Mouse (Mus musculus): Measurements from ENCODE around the gene Safb.

Safb gene

GRCm38 (mm10) chr17:56584257-56585130, at the start of gene Safb, which contains the start of gene Safb2:
Gene Safb, plus strand, starts transcription at chr17:56584825.
Gene Safb2, minus strand, starts transcription at chr17:56584585.
- peak; percentile 100 for DNase-seq

DNA sequence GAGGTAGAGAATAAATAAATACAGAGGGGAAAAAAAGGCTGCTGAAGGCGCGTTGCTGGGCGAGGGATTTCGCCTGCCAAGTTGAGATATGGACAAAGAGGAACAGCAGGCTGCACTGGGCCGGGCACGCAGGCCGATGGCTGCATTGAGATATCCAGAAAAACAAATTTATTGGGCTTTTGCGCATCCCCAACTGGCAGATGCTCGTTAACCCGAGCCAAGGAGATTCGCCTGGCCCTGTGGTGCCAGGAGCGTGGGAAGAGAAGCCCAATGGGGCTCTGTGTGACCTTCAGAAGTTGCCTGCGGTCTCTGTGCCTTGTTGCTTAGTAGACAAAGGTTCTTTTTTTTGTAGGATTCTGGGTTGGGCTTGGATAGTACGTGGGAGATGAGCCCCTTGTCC, 48.4 kb upstream of the Safb start:
- DNase-seq: no peak

GRCm38 (mm10) chr17:56536874-56537273, 47.8 kb upstream of the Safb start:
- DNase-seq: no peak

DNA sequence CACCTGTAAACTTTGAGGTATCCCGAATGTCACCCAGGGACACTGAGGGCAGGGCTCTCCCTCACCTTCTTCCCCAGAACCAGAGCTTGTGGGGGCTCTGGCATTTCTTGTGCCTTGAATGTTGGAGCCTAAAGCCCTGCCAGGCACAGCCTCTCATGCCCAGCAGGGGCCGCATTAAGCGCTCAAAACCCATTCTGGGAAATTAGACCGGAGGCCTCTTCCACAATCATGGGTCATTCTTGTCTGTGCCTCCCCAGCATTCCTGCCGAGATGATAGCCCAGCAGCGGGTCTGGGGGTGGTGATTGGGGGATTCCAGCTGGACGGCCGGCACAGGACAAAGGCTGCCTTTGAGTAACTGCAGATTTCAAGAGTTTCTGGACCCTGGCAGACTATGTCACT, 46.7 kb upstream of the Safb start:
- no peak for DNase-seq

DNA sequence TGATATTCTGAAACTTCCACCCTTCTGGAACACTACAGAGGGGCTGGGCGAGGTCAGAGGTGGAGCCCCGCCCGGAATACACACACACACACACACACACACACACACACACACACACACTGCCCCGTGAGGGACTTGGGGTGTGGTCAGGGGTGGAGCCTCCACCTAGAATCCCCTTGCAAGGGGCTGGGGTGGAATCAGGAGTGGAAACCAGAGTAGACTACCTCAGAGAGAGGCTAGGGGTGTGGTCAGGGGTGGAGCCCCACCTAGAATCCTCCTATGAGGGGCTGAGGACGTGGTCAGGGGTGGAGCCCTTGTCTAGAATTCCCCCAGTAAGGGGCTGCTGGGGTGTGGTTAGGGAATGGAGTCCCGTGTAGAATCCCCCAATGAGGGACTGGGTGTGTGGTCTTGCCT, 44.1 kb upstream of the Safb start:
- no peak for DNase-seq

DNA sequence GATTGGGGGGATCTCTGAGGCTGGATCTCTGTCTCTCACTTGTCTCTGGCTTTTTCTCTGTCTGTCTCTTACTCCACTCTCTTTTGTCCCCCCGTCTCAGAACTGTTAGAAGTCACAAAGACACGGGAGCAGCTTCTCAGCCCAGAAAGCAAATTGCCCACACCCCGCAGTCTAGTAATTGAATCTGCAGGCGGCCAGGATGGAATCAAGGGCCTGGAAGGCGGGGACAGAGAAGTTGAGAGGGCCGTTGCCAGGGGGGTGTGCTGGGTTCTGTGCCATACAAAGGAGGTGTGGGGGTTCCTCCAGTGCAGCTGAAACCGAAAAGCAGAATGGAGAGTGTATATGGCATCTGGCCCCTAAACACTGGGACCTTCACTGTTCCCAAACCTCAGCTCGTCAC, 41.9 kb upstream of the Safb start:
- no peak for DNase-seq

DNA sequence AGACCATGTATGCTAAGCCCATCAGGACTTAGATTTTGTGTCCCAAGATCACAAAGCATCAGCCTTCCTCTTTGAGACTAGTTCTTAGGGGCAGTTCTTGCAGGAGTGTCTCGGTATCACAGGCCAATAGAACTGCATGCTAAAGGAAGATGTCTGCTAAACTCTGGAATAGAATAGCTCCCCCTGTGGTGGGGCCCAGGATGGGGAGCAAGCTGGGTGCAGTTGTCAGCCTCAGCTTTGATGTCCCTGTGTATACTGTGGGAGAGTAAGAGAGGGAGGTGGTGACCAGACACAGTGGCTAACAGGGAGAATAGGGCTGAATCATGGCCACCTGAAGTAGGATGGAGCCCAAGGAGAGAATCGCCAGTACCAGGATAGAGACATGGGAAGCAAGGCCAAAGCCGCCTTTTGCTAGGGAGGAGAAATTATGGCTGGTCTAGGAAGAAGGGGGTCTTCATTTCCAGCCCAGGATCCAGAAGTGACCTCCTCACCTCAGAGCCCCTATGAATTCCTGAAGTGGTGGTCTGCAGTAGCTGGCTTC, 40.9 kb upstream of the Safb start:
- DNase-seq: no peak

DNA sequence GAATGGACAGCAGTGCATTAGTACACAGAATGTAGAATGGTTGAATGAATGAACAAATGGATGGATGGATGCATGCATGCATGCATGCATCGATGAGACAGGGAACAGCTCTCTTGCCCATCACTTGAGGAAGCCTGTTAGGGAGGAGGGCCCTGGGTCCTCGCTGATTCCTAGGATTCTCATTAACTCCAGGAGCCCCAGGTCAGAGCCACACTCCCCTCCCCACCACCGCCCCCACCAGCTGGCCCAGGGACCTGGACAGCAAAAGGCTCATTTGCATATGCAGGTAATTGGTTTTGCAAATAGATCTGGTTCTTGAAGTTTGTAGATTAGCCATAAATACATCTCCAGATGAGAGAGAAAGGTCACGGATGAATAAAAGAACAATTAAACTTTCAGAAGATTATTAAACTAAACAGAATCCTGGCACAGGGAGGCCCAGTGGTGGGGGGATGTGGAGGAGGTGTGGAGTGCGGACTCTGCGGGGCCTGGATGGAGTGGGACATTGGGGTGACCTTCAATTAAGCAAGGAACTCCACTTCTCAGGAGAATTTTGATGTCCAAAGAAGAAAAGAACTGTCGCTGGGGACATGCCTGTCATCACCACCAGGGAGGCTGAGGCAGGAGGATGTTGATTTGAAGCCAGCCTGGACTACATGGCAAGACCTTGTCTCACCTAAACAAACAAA, 39.8 kb upstream of the Safb start:
- DNase-seq: no peak

- no peak for DNase-seq
Measured at GRCm38 (mm10) chr17:56545945-56546344, 38.7 kb upstream of the Safb start.

GRCm38 (mm10) chr17:56546576-56546975, 38.0 kb upstream of the Safb start:
- no peak for DNase-seq

GRCm38 (mm10) chr17:56547116-56547845, 37.3 kb upstream of the Safb start:
- no peak for DNase-seq

- DNase-seq: no peak
Measured at GRCm38 (mm10) chr17:56547846-56548604, 36.6 kb upstream of the Safb start.

DNA sequence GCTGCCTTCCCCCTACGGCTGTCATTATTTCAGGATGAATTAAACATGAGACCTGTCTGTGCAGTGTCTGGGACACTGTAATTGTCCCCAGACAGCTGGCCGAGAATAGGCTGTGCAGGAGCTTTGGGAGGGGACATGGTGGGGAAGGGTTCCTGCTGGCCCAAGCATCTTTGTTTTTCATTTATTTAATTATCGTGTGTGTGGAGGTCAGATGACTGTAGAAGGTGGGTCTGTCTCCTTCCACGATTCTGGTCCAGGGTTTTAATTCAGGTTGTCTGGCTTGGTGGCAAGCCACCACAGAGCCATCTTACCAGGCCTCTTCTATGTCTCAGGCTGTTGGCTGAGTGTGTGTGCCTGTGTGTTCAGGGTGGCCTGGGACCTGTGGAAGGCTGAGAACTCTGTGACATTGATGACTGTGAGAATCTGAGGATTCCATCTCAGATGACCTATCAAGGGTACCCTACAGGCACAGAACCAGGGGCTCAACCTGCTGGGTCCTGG, 36.0 kb upstream of the Safb start:
- no peak for DNase-seq

DNA sequence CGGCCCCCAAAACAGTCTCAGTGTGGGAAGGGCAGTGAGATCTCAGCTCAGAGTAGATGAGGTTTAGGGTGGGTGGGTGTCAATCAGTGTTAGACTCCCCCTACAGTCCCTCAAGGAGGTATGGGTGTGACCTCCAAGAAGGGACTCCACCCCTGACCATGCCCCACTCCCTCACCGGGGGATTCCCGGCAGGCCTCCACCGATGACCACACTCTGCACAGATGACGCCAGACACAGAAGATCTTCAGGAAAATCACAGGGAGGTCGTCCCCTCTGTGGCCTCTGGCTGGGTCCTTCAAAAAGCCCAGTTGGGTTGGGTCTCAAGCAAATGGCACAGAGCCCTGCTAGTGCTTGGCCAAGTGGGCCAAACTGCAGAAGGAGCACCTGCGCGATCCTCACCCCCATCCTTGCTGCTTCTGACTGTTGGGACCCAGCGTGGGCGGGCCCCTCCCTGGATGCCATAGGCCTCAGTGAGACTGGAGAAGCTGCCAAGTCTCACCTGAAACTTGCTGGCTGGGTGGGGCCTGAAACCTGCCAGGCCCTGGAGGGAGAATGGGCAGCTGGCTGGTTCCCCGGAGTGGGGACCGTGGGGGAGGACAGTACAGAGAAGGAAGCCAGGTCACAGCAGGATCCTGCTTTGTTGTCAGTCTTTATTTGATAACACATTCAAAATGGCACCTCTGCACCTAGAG, 33.7 kb upstream of the Safb start:
- peak; percentile 3 for DNase-seq

- DNase-seq: no peak
Measured at GRCm38 (mm10) chr17:56551841-56552581, 32.6 kb upstream of the Safb start.

DNA sequence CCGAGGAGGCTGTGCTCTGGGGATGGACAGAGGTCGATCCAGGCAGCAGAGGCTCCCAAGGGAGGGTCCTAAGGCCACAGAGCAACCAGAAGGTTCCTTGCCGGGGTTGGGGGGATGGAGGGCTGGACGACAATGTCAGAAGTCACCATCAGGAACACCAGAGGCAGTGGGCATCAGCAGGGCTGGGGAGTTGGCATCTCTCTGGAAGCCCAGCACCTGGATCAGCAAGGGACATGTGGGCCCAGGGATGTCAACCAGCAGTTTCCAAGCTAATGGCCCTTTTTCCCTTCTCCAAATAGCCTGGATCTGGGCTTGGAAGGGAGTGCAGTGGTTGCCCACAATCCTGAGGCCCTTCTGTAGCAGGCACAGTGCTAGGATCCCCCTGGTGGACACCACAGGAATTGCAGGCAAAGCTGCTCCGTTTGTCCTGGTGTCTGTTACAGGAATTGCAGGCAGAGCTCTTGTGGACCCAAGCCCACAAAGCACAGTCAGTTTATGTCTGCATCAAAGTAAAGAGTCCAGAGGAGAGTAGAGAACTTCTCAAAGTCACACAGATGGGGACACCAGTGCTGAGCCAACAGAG, 31.8 kb upstream of the Safb start:
- DNase-seq: peak; percentile 71

DNA sequence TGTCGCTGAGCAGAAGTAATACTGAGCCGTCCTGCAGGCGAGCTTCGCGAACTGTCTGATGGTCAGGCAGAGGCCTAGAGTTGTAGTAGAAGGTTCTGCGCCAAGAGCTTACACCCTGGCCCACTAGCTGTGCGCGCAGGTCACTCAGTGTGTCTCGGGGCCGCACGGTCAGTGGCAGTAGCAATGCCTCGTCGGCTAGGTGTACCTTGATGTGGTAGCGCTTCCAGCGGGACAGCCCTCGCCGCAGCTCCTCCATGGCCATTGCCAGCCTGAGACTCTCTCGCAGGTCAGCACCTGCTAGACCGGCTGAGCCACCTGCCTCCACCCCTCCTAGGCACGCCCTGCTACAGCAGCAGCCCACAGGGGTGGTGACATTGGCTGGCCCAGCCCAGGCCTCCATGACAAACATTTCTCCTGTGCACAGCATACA, 30.5 kb upstream of the Safb start, which contains the start of gene Gm20219:
Gm20219 (minus strand) TSS at position 266 of the 430 bp plus-strand sequence.
- no peak for DNase-seq

DNA sequence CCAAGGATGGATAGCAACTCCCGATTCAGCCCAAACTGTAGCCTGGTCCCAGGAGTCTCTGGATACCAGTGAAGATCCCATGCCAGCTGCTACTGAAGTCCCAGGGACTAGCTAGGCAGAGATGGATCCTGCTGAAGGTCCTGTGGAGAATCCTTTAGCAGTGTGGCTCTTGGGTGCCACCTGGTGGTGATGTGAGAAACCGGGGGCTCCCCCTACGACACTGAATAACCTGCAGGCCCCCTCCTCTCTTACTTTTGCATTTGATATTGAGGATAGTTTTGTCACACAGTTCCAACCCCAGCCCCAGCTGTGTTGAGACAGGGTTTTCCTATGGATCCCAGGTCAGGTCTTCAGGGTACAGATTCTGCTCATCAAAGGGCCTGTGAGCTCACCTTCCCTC, 26.2 kb upstream of the Safb start:
- DNase-seq: peak; percentile 68

DNA sequence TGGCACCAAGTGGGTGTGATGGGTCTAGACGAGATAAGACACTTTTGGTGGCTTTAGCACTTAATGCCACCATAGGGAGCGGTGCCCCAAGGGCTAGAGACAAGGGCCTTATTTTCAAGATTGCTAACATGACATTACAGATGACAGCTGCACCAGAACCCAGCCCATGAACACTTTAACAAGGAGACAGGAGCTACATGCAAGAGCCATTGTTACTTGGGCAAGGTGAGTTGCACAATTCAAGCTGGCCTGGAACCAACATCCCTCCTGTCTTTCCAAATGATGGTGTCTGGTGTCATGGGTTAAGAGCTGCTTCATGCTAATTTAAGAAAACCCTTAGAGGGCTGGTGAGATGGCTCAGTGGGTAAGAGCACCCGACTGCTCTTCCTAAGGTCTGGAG, 25.2 kb upstream of the Safb start:
- DNase-seq: no peak

- no peak for DNase-seq
Measured at GRCm38 (mm10) chr17:56560131-56560530, 24.5 kb upstream of the Safb start.

Measured in right cerebral cortex, postnatal 25 days (tissue).